Mouse (Mus musculus): ENCODE results near the gene Snx20.

Gene Snx20

GRCm38 (mm10) chr8:88604065-88605038 lies 31.6 kb downstream of the Snx20 start:
- DNase-seq (ENCODE audit: low spot score in 2 of 2) = no peak

GRCm38 (mm10) chr8:88603446-88603989 lies 32.4 kb downstream of the Snx20 start:
- no peak for DNase-seq (ENCODE audit: low spot score in 2 of 2)

GRCm38 (mm10) chr8:88599491-88599890 lies 36.4 kb downstream of the Snx20 start:
- no peak for DNase-seq (ENCODE audit: low spot score in 2 of 2)

DNA sequence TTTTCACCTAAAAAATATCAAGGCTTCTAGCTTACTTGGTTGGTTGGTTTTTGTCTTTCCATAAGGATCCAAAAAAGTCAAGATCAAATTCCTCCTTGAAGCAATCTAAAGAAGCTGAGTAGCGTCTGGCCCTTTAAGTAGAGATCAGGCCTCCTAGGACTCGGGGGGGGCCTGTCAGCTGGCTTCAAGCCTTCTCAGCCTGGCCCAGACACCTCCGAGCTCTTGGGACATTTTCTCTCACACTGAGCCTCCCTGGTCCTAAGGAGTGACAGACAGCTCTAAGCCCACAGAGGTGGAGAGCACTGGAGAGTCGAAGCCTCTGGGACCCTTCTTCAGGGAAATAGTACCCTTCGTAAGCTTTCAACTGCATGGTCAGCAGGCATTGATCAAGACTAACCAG lies 37.4 kb downstream of the Snx20 start:
- no peak for DNase-seq (ENCODE audit: low spot score in 2 of 2)

- no peak for DNase-seq (ENCODE audit: low spot score in 2 of 2)
These were observed 39.9 kb downstream of the Snx20 start for GRCm38 (mm10) chr8:88596042-88596441.

DNA sequence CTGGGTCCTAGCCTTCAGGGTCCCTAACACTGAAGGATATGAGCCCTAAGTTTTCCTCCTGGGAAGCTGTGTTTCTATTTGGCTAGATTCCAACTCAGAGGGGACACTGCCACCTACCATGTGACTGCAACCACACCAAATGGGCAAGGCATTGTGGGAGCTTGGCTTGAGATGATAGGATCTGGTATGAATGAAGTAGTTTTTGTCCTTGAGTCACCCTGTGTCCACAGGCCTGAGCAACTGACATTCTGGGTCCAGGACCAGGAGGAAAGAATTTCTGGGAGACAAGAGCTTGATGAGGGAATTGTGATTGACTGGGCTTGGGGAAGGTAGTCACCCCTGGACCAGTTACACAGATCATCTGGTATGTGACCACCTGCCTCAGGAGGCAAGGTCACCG lies 42.0 kb downstream of the Snx20 start:
- no peak for DNase-seq (ENCODE audit: low spot score in 2 of 2)

DNA sequence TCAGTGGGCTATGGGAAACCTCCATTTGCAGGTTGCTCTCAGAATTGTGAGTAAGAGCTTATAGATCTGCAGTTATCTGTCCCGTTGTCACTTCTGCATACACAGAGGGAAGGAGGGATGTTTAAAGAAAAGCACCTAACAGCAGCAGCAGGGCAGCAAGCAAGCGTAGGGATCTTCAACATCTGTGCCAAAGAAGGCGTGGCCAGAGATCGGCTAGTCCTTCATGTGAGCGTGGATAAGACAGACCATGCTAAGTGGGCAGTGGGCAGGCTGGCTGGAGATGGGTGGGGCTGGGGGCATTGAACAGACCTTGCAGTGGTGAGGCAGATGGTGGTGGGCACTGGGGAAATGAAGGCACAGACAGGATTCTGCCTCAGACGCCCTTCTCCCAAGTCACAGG lies 45.7 kb downstream of the Snx20 start:
- no peak for DNase-seq (ENCODE audit: low spot score in 2 of 2)

DNA sequence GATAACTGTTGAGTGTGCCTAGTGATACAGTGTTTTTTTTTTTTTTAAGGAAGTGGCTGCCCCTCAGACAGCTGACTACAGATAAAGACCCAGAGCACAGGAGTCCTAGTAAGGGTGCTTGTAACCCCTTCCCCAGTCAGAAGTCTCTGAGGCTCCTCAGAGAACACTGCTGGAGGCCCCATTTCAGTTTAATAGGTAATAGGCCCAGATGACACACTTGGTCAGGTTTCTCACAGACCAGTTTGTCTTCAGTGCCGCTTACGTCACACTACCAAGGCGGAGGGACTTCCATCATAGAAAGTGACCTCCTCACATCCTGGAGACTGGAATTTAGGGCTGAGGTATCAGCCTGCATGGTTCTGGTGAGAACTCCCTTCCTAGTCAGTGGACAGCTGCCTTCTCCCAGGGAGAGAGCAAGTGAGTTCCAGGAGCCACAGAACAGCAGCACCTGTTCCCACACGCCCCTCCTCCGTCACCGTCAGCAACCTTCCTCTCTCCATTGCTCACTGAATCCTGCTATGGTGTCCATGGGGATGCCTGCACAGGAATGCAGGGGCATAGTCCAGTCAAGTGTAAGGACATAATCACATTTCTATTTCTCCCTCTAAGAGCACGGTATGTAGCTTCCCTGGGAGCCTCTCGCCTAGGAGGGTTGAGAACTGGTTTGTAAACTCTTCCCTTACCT lies 47.6 kb downstream of the Snx20 start:
- DNase-seq (ENCODE audit: low spot score in 2 of 2) = no peak

GRCm38 (mm10) chr8:88583863-88584262 lies 52.1 kb downstream of the Snx20 start:
- DNase-seq (ENCODE audit: low spot score in 2 of 2) = no peak

DNA sequence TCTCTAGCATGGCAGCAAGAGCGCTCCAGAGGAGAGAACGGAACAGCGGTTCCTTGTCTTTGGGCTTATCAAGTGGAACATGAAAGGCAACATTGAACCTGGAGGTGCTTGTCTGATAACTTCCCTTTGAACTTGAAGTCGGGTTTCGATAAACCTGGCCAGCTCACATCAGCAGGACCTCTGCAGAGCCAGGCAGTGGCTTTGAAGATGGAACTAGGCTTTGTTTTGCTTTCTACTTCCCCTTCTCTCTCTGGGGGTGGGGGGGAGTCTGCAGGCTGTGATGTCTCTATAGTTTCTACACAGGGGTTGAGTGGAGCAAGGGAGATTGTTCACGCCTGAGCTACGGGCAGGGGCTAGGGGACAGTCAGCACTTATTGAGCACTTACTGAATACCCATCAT lies 55.1 kb downstream of the Snx20 start:
- DNase-seq (ENCODE audit: low spot score in 2 of 2) = no peak

GRCm38 (mm10) chr8:88579668-88580330 lies 56.1 kb downstream of the Snx20 start:
- no peak for DNase-seq (ENCODE audit: low spot score in 2 of 2)

DNA sequence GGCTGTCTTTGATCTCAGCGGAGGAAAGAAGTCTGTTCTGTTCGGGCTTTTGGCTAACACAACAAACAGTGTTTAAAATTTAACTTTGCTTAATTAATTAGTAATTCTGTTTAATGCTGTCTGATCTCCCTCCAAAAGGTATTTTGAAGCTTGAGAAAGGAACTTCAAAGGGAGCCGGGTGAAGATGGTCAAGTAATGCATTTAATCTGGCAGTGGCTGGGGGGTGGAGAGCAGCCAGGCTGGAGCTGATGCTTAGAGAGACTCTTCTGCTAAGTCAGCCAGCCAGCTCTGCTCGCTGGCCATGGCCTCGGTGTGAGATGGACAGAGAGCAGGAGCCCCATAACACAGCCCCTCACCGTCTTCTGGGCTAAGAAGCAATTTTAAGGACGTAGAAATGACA lies 56.7 kb downstream of the Snx20 start:
- no peak for DNase-seq (ENCODE audit: low spot score in 2 of 2)

GRCm38 (mm10) chr8:88578413-88579175 lies 57.3 kb downstream of the Snx20 start:
- DNase-seq (ENCODE audit: low spot score in 2 of 2) = no peak

DNA sequence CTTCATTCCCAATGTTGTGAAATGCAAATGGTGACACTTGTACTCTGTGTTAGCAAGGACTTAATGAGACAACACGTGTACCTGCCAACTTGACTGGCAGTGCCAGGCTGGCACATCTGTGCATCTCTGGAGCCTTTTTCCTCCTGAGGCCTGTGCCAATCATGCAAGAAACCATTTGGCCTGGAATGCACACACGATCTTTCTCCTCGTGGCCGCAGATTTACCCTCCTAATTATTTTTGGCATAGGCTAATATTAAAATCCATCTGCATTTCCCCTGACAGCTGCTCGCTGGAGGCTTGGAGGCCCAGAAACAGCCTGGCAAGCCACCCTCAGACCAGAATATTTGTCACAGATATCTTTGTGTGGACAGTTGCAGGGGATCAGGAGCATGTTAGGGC lies 58.3 kb downstream of the Snx20 start:
- no peak for DNase-seq (ENCODE audit: low spot score in 2 of 2)
